Mouse (Mus musculus) stomach, embryonic 16.5 days (tissue): ENCODE results near the gene Blvra. TPM values are rescaled to one million over a fixed set of nuclear protein-coding genes. Genes with fewer than 3 reads are reported as not detected.

Experiments
- ATAC-seq: fragments of 200-750 bp; cut with Nextera tagmentation; 2 replicates; pipeline ENCODE4 v1.8.0; 2017; ENCODE audit warnings: moderate number of reproducible peaks, moderate TSS enrichment; ENCODE audit not compliant: insufficient read depth, low FRiP score
- H3K27ac ChIP-seq: fragments of 300-500 bp; sonication (generic); 2 replicates; pipeline ENCODE4 v1.5.1; 2014; ENCODE audit warnings: low read length
- H3K27me3 ChIP-seq: fragments of 300-500 bp; sonication (generic); 2 replicates; pipeline ENCODE4 v1.6.1; 2014; ENCODE audit warnings: low read length, control low read depth, mixed read lengths; ENCODE audit not compliant: control insufficient read depth, insufficient read depth
- H3K36me3 ChIP-seq: fragments of 300-500 bp; sonication (generic); 2 replicates; pipeline ENCODE4 v1.6.1; 2014; ENCODE audit warnings: low read length; ENCODE audit not compliant: control insufficient read depth, insufficient read depth
- H3K4me1 ChIP-seq: fragments of 300-500 bp; sonication (generic); 2 replicates; pipeline ENCODE4 v1.6.1; 2014; ENCODE audit warnings: low read length, control low read depth, mixed read lengths; ENCODE audit not compliant: control insufficient read depth, insufficient read depth
- H3K4me2 ChIP-seq: fragments of 300-500 bp; sonication (generic); 2 replicates; pipeline ENCODE4 v1.6.1; 2014; ENCODE audit warnings: low read depth, low read length, mixed read lengths
- H3K4me3 ChIP-seq: fragments of 300-500 bp; sonication (generic); replicated peaks from 2 replicates; pipeline ENCODE4 v1.5.1; 2014; ENCODE audit warnings: mild to moderate bottlenecking, low read length
- H3K9ac ChIP-seq: fragments of 300-500 bp; sonication (generic); 2 replicates; pipeline ENCODE4 v1.6.1; 2014; ENCODE audit warnings: low read length
- H3K9me3 ChIP-seq: fragments of 300-500 bp; sonication (generic); replicated peaks from 2 replicates; pipeline ENCODE4 v1.6.1; 2016; ENCODE audit warnings: low read length, control low read depth; ENCODE audit not compliant: control insufficient read depth
- WGBS: fragments of 180-500 bp; shearing (Covaris S2); extraction: QIAGEN DNeasy Blood & Tissue Kit; methylation state at CpG from one replicate; pipeline ENCODE4 v1.1.7; 2014; 5-methylcytosine and 5-hydroxymethylcytosine counted together
- microRNA-seq: library from miRNA; unstranded; fragments of <30 nt; microRNA quantifications from one replicate; pipeline ENCODE4, GENCODE M21; 2016
- polyA plus RNA-seq: library from polyadenylated mRNA; unstranded; fragments of >200 nt; fragmentation: Nextera tagmentation; extraction: Ambion mirVana; gene quantifications from 2 replicates; pipeline ENCODE4 v1.2.1, GENCODE M21; 2015

The Blvra gene
- polyA plus RNA-seq, 1 experiment from 2014 or later = 52.3 TPM

GRCm38 (mm10) chr2:127140011-127140410 lies 69.5 kb downstream of the Blvra start:
- Histone ChIP-seq H3K27me3 (no peaks in the 10 kb centered on the region), H3K9ac (no peak overlapping the region), H3K4me1 (peaks cover 26% of the 10 kb centered on the region), H3K36me3 (peaks cover 10% of the 10 kb centered on the region; the same call in 1 of the 2 replicates), H3K4me3 (no peak overlapping the region), H3K4me2 (no peak overlapping the region), H3K9me3 (0 out of 2 replicates have a peak, but pooled peaks cover 3% of the 10 kb centered on the region), H3K27ac (no peak overlapping the region)
- no peak for ATAC-seq
- 93% methylated on average over 7 of the region's 7 CpGs for WGBS

DNA sequence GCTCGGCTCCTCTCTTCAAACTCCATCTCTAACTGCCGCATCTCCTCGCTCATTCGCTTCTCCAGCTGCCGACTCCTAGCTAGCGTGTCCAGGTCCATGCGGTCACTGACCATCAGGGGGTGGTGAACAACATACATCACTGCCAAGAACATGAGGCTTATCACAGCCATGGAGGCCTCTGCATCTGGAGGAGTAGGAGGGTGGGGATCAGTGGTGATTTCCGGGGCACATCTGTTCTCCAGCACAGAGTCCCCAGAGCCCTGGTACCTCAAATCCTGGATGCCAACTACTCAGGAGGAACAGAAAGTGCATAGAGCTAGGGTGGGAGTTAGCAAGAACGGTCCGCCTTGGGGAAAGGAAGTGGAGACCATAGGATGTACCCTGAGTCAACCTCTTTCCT lies 71.6 kb downstream of the Blvra start:
- Histone ChIP-seq H3K4me2 (peak overlapping the region; percentile 84), H3K36me3 (peaks cover 10% of the 10 kb centered on the region; the same call in 1 of the 2 replicates), H3K9me3 (0 out of 2 replicates have a peak, but pooled peaks cover 3% of the 10 kb centered on the region), H3K9ac (peak overlapping the region; percentile 83), H3K4me3 (peak overlapping the region; percentile 73), H3K27me3 (no peaks in the 10 kb centered on the region), H3K4me1 (peaks cover 20% of the 10 kb centered on the region), H3K27ac (no peak overlapping the region)
- 80% methylated on average over 10 of the region's 10 CpGs for WGBS
- ATAC-seq = no peak

DNA sequence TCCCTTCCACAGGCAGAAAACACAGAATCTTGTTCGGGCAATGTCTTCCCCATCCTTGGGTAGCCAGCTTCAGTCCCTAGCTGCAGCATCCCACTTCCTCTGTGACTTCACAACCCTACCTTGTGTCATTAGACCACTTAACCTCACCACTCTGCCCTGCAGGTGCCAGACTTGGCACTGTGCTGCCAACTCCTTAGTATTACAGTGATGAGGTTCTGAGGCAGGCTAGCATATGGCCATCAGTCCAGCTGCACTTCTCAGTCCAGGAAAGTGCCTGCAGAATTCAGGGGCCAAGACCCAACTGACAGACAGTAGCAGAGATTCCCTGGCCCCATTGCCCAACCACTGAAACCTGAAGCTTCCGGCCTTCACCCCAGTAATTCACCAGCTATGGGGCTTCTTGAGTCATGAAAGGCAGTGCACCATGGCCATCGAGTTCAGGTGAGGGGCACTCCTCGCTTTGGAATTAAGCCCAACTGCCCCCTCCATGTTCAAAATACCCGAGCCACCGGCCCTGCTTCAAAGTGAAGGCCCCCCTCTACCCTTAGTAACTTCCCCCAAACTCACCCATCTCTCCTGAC lies 72.2 kb downstream of the Blvra start:
- WGBS = 14% methylated on average over 6 of the region's 6 CpGs
- H3K9ac ChIP-seq = peak overlapping the region; percentile 83
- no peak for ATAC-seq
- no peaks in the 10 kb centered on the region for H3K27me3 ChIP-seq
- H3K4me2 ChIP-seq = peak overlapping the region; percentile 84
- peaks cover 18% of the 10 kb centered on the region for H3K4me1 ChIP-seq
- H3K9me3 ChIP-seq = 0 out of 2 replicates have a peak, but pooled peaks cover 3% of the 10 kb centered on the region
- H3K27ac ChIP-seq = peak overlapping the region; percentile 36; the same call in 1 of the 2 replicates
- peak overlapping the region; percentile 73 for H3K4me3 ChIP-seq
- H3K36me3 ChIP-seq = peaks cover 10% of the 10 kb centered on the region; the same call in 1 of the 2 replicates

DNA sequence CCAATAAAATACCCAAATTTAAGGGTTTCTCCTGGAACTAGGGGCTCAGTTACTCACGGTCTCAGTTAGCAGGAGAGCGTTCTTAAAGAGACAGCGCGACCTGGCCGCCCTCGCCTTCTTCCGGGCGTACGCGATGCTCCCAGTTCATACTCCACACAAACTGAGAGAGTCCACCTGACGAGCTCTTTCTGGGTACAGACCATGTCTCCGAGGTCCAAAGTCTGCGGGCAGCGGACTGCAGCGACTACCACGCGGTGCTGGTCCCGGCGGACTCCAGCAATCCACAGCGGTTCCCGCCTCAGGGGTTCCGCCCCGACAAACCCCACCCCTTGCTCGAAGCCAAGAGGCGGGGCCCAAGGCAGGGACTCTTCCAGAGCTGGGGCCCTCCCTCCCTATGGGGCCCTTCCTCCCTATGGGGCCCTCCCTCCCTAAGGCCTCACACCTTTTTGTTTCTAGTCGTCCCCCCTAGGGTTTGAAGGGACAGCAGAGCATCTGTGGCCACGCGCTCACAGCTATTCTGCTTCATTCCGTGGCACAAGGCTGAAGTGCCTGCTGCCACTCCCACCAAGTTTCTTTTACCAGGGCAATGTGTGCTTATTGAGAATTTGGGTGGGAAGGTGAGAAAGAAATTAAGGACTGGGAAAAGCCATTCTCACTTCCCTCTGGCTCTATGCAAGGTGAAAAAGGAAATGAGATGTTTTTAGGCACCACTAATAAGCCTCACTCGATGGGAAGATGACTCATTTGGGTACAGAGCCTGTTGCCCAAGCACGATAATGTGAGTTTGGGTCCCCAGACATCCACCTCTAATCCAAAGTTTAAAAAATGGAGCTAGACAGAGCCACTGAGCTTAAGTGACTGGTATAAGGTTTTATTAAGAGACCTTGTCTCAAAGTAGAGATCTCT lies 72.9 kb downstream of the Blvra start, which contains the start of gene Itpripl1:
Gene Itpripl1, minus strand, starts transcription at position 285 of the 906 bp plus-strand sequence.
- H3K4me2 ChIP-seq = peak within 1 kb of the TSS; percentile 84
- WGBS = 3% methylated on average over 31 of the region's 31 CpGs
- H3K4me3 ChIP-seq = peak within 1 kb of the TSS; percentile 73
- peak; percentile 97 for ATAC-seq
- H3K9me3 ChIP-seq = 0 out of 2 replicates have a peak, but pooled peaks cover 3% of the 10 kb centered on the region
- peaks cover 11% of the 10 kb centered on the region for H3K4me1 ChIP-seq
- no peaks in the 10 kb centered on the region for H3K27me3 ChIP-seq
- H3K27ac ChIP-seq = peak within 1 kb of the TSS; percentile 36; the same call in 1 of the 2 replicates
- H3K9ac ChIP-seq = peak within 1 kb of the TSS; percentile 83
- peaks cover 10% of the 10 kb centered on the region; the same call in 1 of the 2 replicates for H3K36me3 ChIP-seq

DNA sequence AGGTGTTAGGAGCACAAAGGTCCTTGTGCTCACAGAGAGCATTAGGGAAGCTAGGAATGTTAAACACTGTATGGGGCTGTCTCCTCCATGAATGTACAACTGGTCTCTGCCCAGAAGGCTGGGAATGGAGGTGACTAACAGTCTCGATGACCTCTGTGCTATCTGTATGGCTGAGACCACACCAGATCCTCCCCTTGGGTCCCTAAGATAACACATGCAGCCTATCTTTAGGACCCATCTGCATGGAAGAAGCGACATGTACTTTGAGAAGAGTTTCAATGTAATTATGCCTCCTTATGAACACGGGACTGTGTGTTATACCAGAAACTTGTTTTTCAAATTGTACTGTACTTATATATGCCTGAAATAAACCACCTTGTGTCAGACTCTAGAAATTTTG lies 75.2 kb downstream of the Blvra start:
- H3K4me2 ChIP-seq = no peak overlapping the region
- ATAC-seq = no peak
- no peak overlapping the region for H3K27ac ChIP-seq
- peaks cover 7% of the 10 kb centered on the region; the same call in 1 of the 2 replicates for H3K36me3 ChIP-seq
- no peak overlapping the region for H3K9ac ChIP-seq
- H3K27me3 ChIP-seq = no peaks in the 10 kb centered on the region
- no peaks in the 10 kb centered on the region for H3K9me3 ChIP-seq
- no peak overlapping the region for H3K4me3 ChIP-seq
- WGBS = 75% methylated on average over 3 of the region's 3 CpGs
- peaks cover 11% of the 10 kb centered on the region for H3K4me1 ChIP-seq

Small RNA genes within 50 kb of the gene (microRNA-seq; reads per million reads assigned to microRNA genes)
- not detected for gene Gm24081

Other genes starting within 250 kb of the Blvra start
- 40.4 and 40.5 TPM in 2 replicates for gene Trpm7, start 194.4 kb upstream of the Blvra start, polyA plus RNA-seq
- gene Sppl2a, start 137.4 kb upstream of the Blvra start, polyA plus RNA-seq = 48.9 and 58.0 TPM in 2 replicates
- gene Ap4e1, start 61.9 kb upstream of the Blvra start, polyA plus RNA-seq = 9.9 and 12.7 TPM in 2 replicates
- gene Ncaph, start 63.3 kb downstream of the Blvra start, polyA plus RNA-seq = 66.1 and 71.3 TPM in 2 replicates
- gene Itpripl1, start 72.8 kb downstream of the Blvra start, polyA plus RNA-seq = 28.0 and 29.7 TPM in 2 replicates
- 1.8 and 2.3 TPM in 2 replicates for gene 1810024B03Rik, start 137.6 kb downstream of the Blvra start, polyA plus RNA-seq
- 48.1 and 50.8 TPM in 2 replicates for gene Snrnp200, start 137.7 kb downstream of the Blvra start, polyA plus RNA-seq
- 58.3 and 58.7 TPM in 2 replicates for gene Ciao1, start 177.2 kb downstream of the Blvra start, polyA plus RNA-seq
- 24.5 and 25.0 TPM in 2 replicates for gene Tmem127, start 177.2 kb downstream of the Blvra start, polyA plus RNA-seq
- gene Stard7, start 199.6 kb downstream of the Blvra start, polyA plus RNA-seq = 58.8 and 59.4 TPM in 2 replicates